Mouse (Mus musculus) kidney, postnatal 0 days (tissue): Measurements from ENCODE around the gene Cnot10. TPM values are rescaled to one million over a fixed set of nuclear protein-coding genes. Genes with fewer than 3 reads are reported as not detected.

Source experiments
- ATAC-seq: fragments of 200-750 bp; cut with Nextera tagmentation; replicated peaks from 2 replicates; pipeline ENCODE4 v1.8.0; 2017; ENCODE audit warnings: low read depth, moderate number of reproducible peaks, moderate TSS enrichment, moderate library complexity; ENCODE audit not compliant: low FRiP score
- DNase-seq: peaks from one replicate; pipeline ENCODE4 v3.0.0-alpha.2; 2016; ENCODE audit warnings: low spot score
- H3K27ac ChIP-seq: fragments of 300-500 bp; sonication (generic); 2 replicates; pipeline ENCODE4 v1.5.1; 2014; ENCODE audit warnings: mild to moderate bottlenecking
- H3K27me3 ChIP-seq: fragments of 300-500 bp; sonication (generic); 2 replicates; pipeline ENCODE4 v1.6.1; 2014; ENCODE audit warnings: low read length, mixed read lengths; ENCODE audit not compliant: insufficient read depth
- H3K36me3 ChIP-seq: fragments of 300-500 bp; sonication (generic); 2 replicates; pipeline ENCODE4 v1.6.1; 2014; ENCODE audit warnings: low read length, mixed read lengths; ENCODE audit not compliant: insufficient read depth
- H3K4me1 ChIP-seq: fragments of 300-500 bp; sonication (generic); replicated peaks from 2 replicates; pipeline ENCODE4 v1.6.1; 2014; ENCODE audit warnings: antibody characterized with exemption, low read length, mixed read lengths; ENCODE audit not compliant: insufficient read depth
- H3K4me2 ChIP-seq: fragments of 300-500 bp; sonication (generic); 2 replicates; pipeline ENCODE4 v1.6.1; 2014; ENCODE audit warnings: mild to moderate bottlenecking, low read length, moderate library complexity, mixed read lengths
- H3K4me3 ChIP-seq: fragments of 300-500 bp; sonication (generic); replicated peaks from 2 replicates; pipeline ENCODE4 v1.5.1; 2014; ENCODE audit warnings: low read depth, low read length
- H3K9ac ChIP-seq: fragments of 300-500 bp; sonication (generic); 2 replicates; pipeline ENCODE4 v1.6.1; 2014; ENCODE audit warnings: low read depth, low read length
- H3K9me3 ChIP-seq: fragments of 300-500 bp; sonication (generic); replicated peaks from 2 replicates; pipeline ENCODE4 v1.6.1; 2016; ENCODE audit warnings: low read length, inconsistent platforms, mixed read lengths
- CTCF ChIP-seq: IDR thresholded peaks from 2 replicates; pipeline ENCODE4 v1.5.1; 2016; ENCODE audit warnings: antibody characterized with exemption, low read depth, mild to moderate bottlenecking, moderate library complexity
- WGBS: fragments of 180-500 bp; shearing (Covaris S2); extraction: QIAGEN DNeasy Blood & Tissue Kit; methylation state at CpG from one replicate; pipeline ENCODE4 v1.1.7; 2014; 5-methylcytosine and 5-hydroxymethylcytosine counted together
- polyA plus RNA-seq: library from polyadenylated mRNA; unstranded; fragments of >200 nt; fragmentation: Nextera tagmentation; extraction: Ambion mirVana; gene quantifications from 2 replicates; pipeline ENCODE4 v1.2.1, GENCODE M21; 2015

Cnot10 gene
- polyA plus RNA-seq, 1 experiment from 2014 or later, result 45.7 TPM

GRCm38 (mm10) chr9:114557086-114557485 is 82.9 kb downstream of the Cnot10 start:
- Histone ChIP-seq H3K9ac (no peak overlapping the region), H3K27ac (no peak overlapping the region), H3K4me1 (peaks cover 6% of the 10 kb centered on the region; the same call in 1 of the 2 replicates), H3K27me3 (peaks cover 25% of the 10 kb centered on the region), H3K4me2 (no peak overlapping the region), H3K9me3 (no peaks in the 10 kb centered on the region), H3K4me3 (no peak overlapping the region), H3K36me3 (no peaks in the 10 kb centered on the region)
- no peak for DNase-seq
- no peak for ATAC-seq
- no peak for TF ChIP-seq CTCF
- WGBS, result 41% methylated on average over 7 of the region's 7 CpGs

DNA sequence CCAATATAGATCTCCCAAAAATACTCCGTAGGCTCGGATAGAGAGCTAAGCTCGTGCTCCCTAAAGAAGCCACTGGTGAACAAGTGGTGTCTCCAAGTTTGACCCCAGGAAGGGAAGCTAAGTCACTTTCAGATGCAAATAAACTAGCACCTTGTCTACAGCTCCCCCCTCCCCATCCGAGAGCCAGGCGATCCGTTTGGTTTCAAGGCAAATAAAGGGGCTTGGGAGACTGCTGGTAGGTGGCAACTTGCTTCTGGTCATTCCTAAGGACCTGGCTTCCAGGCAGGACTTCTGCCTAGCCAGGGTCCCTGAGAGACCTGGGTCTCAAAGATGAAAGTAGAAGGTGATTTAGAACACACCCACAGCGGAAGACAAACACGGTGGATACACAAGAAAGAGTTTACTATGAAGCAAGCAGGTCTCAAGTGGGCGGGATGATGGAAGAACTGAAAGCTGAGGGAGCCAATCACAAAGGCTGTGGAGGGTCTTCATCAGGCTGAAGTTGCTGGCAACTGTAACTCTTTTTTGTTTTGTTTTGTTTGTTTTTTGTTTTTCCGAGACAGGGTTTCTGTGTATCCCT is 83.6 kb downstream of the Cnot10 start:
- no peak overlapping the region for H3K27ac ChIP-seq
- no peak overlapping the region for H3K4me2 ChIP-seq
- DNase-seq (no peak), ATAC-seq (no peak)
- TF ChIP-seq CTCF, result no peak
- H3K36me3 ChIP-seq, result no peaks in the 10 kb centered on the region
- H3K27me3 ChIP-seq, result peaks cover 19% of the 10 kb centered on the region; the same call in 1 of the 2 replicates
- no peaks in the 10 kb centered on the region for H3K9me3 ChIP-seq
- WGBS, result 60% methylated on average over 10 of the region's 10 CpGs
- H3K9ac ChIP-seq, result no peak overlapping the region
- peaks cover 4% of the 10 kb centered on the region; the same call in 1 of the 2 replicates for H3K4me1 ChIP-seq
- no peak overlapping the region for H3K4me3 ChIP-seq

DNA sequence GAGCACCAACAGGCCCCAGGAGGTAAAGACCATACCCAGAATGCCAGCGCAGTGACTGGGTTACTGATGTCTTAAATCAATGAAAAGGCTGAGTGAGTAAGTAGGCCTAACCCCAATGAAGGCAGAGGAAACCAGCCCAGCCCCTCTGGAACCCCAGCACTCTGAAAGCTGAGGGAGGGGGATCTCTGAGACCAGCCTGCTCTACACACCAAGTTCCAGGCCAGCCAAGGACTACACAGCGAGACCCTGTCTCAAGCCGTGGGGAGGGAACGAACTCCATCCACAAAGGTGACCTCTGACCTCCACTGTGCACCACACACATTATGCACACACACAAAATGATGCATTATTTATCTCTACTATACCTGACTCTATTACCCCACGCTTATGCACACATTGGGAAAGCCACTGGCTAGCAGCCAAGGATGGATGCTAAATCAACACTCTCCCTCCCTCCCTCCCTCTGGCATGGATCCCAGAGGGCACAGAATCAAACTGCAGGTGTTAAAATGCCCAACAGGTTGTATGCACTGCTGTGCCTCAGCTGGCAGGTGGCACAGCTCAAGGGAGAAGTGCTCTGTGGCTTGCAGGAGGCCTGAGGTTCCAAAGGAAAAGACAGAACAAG is 85.5 kb downstream of the Cnot10 start:
- no peak for TF ChIP-seq CTCF
- ATAC-seq, result 0 out of 2 replicates have a peak, but pooled peaks have one; percentile 44
- WGBS, result 60% methylated on average over 5 of the region's 5 CpGs
- no peak overlapping the region for H3K9ac ChIP-seq
- no peak overlapping the region for H3K4me3 ChIP-seq
- no peak for DNase-seq
- H3K36me3 ChIP-seq, result no peaks in the 10 kb centered on the region
- H3K27ac ChIP-seq, result no peak overlapping the region
- H3K4me2 ChIP-seq, result no peak overlapping the region
- no peaks in the 10 kb centered on the region for H3K9me3 ChIP-seq
- H3K4me1 ChIP-seq, result peaks cover 4% of the 10 kb centered on the region; the same call in 1 of the 2 replicates
- H3K27me3 ChIP-seq, result 0 out of 2 replicates have a peak, but pooled peaks cover 3% of the 10 kb centered on the region

DNA sequence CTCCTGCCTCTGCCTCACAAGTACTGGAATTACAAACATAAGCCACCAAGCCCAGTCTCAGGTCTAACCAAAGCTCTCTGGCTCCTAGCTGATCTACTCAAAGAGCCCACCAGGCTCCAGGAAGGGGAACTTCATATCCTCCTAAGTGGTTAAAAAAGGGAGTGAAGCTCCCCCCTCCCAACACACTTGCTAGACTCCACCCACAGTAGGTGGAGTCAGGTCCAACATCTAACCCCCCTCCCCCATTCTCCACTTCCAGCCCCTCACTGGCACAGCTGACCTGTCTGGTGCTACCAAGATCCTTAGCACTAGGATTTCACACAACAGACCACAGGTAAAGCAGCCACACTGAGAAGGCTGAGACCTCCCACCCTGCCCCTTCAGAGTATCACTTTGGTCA is 86.2 kb downstream of the Cnot10 start:
- TF ChIP-seq CTCF, result no peak
- no peak overlapping the region for H3K4me2 ChIP-seq
- no peaks in the 10 kb centered on the region for H3K27me3 ChIP-seq
- H3K9me3 ChIP-seq, result no peaks in the 10 kb centered on the region
- ATAC-seq, result no peak
- DNase-seq, result no peak
- H3K4me3 ChIP-seq, result no peak overlapping the region
- H3K4me1 ChIP-seq, result peaks cover 4% of the 10 kb centered on the region; the same call in 1 of the 2 replicates
- H3K36me3 ChIP-seq, result no peaks in the 10 kb centered on the region
- no peak overlapping the region for H3K9ac ChIP-seq
- H3K27ac ChIP-seq, result no peak overlapping the region

GRCm38 (mm10) chr9:114550033-114550432 is 90.0 kb downstream of the Cnot10 start:
- ATAC-seq, result no peak
- Histone ChIP-seq H3K9ac (no peak overlapping the region), H3K9me3 (no peaks in the 10 kb centered on the region), H3K36me3 (no peaks in the 10 kb centered on the region), H3K4me2 (no peak overlapping the region), H3K27me3 (no peaks in the 10 kb centered on the region), H3K27ac (no peak overlapping the region), H3K4me1 (peaks cover 15% of the 10 kb centered on the region), H3K4me3 (no peak overlapping the region)
- no peak for DNase-seq
- 55% methylated on average over 6 of the region's 6 CpGs for WGBS
- no peak for TF ChIP-seq CTCF

DNA sequence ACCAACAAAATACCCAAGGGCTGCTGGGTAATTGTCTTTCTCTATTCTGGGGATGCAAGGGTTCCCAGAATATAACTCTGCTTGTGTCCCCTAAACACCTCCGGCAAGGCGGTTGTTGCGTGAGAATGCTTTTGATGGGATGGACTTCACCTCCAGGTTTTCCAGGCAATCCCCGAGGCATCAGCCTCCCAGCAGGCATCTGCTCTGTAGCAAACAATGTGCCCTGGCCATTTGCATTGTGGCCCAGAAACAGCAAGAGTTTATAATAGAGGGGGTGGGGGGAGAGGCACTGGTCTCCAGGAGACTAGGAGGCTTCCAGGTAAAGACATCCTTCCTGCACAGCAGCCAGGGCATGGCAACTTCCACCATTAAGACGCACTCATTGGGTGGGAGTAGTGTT is 90.9 kb downstream of the Cnot10 start:
- no peak overlapping the region for H3K27ac ChIP-seq
- H3K9me3 ChIP-seq, result no peaks in the 10 kb centered on the region
- no peaks in the 10 kb centered on the region for H3K27me3 ChIP-seq
- ATAC-seq (no peak), DNase-seq (no peak)
- no peak overlapping the region for H3K9ac ChIP-seq
- H3K4me2 ChIP-seq, result no peak overlapping the region
- no peak overlapping the region for H3K4me3 ChIP-seq
- TF ChIP-seq CTCF, result no peak
- H3K36me3 ChIP-seq, result no peaks in the 10 kb centered on the region
- 56% methylated on average over 5 of the region's 5 CpGs for WGBS
- H3K4me1 ChIP-seq, result peaks cover 23% of the 10 kb centered on the region
